Mouse (Mus musculus) myocyte (in vitro differentiated cells): Measurements from ENCODE around the gene Macrod1. TPM values are rescaled to one million over a fixed set of nuclear protein-coding genes. Genes with fewer than 3 reads are reported as not detected.

Source experiments
- H3K27me3 ChIP-seq: one replicate; pipeline ENCODE4 v1.6.1; 2011; ENCODE audit not compliant: control insufficient read depth, insufficient read depth, insufficient read length
- H3K36me3 ChIP-seq: one replicate; pipeline ENCODE4 v1.6.1; 2011; ENCODE audit not compliant: control insufficient read depth, insufficient read depth
- H3K4me2 ChIP-seq: one replicate; pipeline ENCODE4 v1.6.1; 2011; ENCODE audit warnings: low read depth, control low read depth
- H3K4me3 ChIP-seq: one replicate; pipeline ENCODE4 v1.5.1; 2011; ENCODE audit warnings: mild to moderate bottlenecking, control low read depth, moderate library complexity
- H3K79me2 ChIP-seq: one replicate; pipeline ENCODE4 v1.6.1; 2011; ENCODE audit not compliant: control insufficient read depth, insufficient read depth
- H3ac ChIP-seq: one replicate; pipeline ENCODE4 v1.6.1; 2011; ENCODE audit not compliant: control insufficient read depth, insufficient read length
- CEBPB ChIP-seq: IDR thresholded peaks from 2 replicates; pipeline ENCODE4 v1.6.1; 2011; ENCODE audit warnings: mild to moderate bottlenecking, moderate library complexity; ENCODE audit not compliant: poor library complexity, insufficient read depth, severe bottlenecking
- E2F4 ChIP-seq: IDR thresholded peaks from one replicate; pipeline ENCODE4 v1.6.1; 2011; ENCODE audit warnings: mild to moderate bottlenecking, control low read depth, moderate library complexity; ENCODE audit not compliant: insufficient read depth
- MAX ChIP-seq: IDR thresholded peaks from one replicate; pipeline ENCODE4 v1.6.1; 2011; ENCODE audit warnings: low read depth, mild to moderate bottlenecking, control low read depth
- MYOD1 ChIP-seq, 3 experiments: IDR thresholded peaks; one replicate each; pipeline ENCODE4 v1.6.1; 2011; ENCODE audit warnings: control low read depth in 2 of 3, low read depth in 2 of 3, mild to moderate bottlenecking in 2 of 3, moderate library complexity in 1 of 3; ENCODE audit not compliant: insufficient read length in 2 of 3, control insufficient read depth in 1 of 3
- MYOG ChIP-seq, 3 experiments: IDR thresholded peaks; one replicate each; pipeline ENCODE4 v1.6.1; 2011; ENCODE audit warnings: control low read depth in 2 of 3, low read depth in 2 of 3, mild to moderate bottlenecking in 2 of 3; ENCODE audit not compliant: insufficient read length in 2 of 3, control insufficient read depth in 1 of 3, insufficient read depth in 1 of 3
- POLR2A ChIP-seq: IDR thresholded peaks from one replicate; pipeline ENCODE4 v1.6.1; 2011; ENCODE audit warnings: low read depth, mild to moderate bottlenecking, control low read depth, moderate library complexity; ENCODE audit not compliant: insufficient read length
- POLR2AphosphoS2 ChIP-seq: IDR thresholded peaks from one replicate; pipeline ENCODE4 v1.6.1; 2011; ENCODE audit warnings: low read depth, control low read depth; ENCODE audit not compliant: insufficient read length
- REST ChIP-seq: IDR thresholded peaks from one replicate; pipeline ENCODE4 v1.6.1; 2011; ENCODE audit warnings: mild to moderate bottlenecking, control low read depth, moderate library complexity; ENCODE audit not compliant: insufficient read depth, insufficient read length
- SRF ChIP-seq: IDR thresholded peaks from one replicate; pipeline ENCODE4 v1.6.1; 2011; ENCODE audit warnings: low read depth; ENCODE audit not compliant: control insufficient read depth, insufficient read length
- TCF12 ChIP-seq: IDR thresholded peaks from one replicate; pipeline ENCODE4 v1.6.1; 2011; ENCODE audit warnings: mild to moderate bottlenecking, control low read depth; ENCODE audit not compliant: poor library complexity, insufficient read depth, severe bottlenecking
- TCF3 ChIP-seq: IDR thresholded peaks from one replicate; pipeline ENCODE4 v1.6.1; 2011; ENCODE audit warnings: low read depth, control low read depth; ENCODE audit not compliant: insufficient read length
- USF1 ChIP-seq: IDR thresholded peaks from one replicate; pipeline ENCODE4 v1.6.1; 2011; ENCODE audit warnings: low read depth, mild to moderate bottlenecking, control low read depth, moderate library complexity
- polyA plus RNA-seq: library from polyadenylated mRNA; unstranded; fragments of >200 nt; fragmentation: generic; extraction: Trizol; gene quantifications from one replicate; pipeline ENCODE4 v1.2.1, GENCODE M21; 2012; ENCODE audit warnings: missing spikeins

Gene Macrod1
- polyA plus RNA-seq, 1 experiment: 82.4 TPM

DNA sequence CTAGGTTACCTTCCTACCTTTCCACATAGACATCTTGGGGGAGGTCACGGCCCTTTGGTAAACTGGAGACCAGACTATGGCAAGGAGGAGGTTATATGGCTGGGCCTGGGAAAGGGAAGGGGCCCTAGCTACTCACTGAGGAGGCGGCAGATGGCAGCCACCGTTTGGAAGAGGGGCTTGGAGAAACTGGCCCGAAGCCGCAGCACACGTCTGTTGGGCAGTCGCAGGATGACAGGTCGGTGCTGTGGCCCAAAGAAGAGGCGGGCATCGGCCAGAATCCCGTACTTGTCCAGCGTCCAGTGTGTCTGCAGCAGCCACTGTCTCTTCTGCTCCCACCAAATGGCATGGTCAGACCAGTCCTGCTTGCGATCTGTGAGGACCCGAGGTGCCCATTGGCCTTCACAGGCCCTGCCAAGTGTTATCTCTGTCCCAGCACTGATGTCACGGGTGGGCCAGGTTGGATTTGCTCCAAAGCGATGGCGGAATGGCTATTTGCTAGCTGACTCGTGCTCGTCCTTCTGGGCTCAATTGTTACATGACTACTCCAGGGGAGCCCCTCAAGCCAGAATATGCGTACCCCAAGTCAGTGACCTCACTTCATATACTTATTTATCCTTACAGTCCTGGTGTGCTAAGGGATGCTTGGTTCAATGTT is 42.0 kb upstream of the Macrod1 start:
- Histone ChIP-seq H3ac (no peak overlapping the region), H3K4me3 (no peak overlapping the region), H3K4me2 (no peak overlapping the region), H3K27me3 (no peaks in the 10 kb centered on the region), H3K79me2 (no peaks in the 10 kb centered on the region), H3K36me3 (peaks cover under 1% of the 10 kb centered on the region)
- TF ChIP-seq SRF (no peak), TCF12 (no peak), MYOD1 (IDR thresholded peaks at IDR 0.05; ENCODE audit: control insufficient read depth in 1 of 3, insufficient read length in 2 of 3, low read depth in 2 of 3) (no peak), POLR2A (no peak), E2F4 (no peak), USF1 (no peak), TCF3 (no peak), MYOG (IDR thresholded peaks at IDR 0.05; ENCODE audit: control insufficient read depth in 1 of 3, insufficient read depth in 1 of 3, insufficient read length in 2 of 3, low read depth in 2 of 3) (no peak), CEBPB (no peak), POLR2AphosphoS2 (no peak), REST (no peak), MAX (no peak)

DNA sequence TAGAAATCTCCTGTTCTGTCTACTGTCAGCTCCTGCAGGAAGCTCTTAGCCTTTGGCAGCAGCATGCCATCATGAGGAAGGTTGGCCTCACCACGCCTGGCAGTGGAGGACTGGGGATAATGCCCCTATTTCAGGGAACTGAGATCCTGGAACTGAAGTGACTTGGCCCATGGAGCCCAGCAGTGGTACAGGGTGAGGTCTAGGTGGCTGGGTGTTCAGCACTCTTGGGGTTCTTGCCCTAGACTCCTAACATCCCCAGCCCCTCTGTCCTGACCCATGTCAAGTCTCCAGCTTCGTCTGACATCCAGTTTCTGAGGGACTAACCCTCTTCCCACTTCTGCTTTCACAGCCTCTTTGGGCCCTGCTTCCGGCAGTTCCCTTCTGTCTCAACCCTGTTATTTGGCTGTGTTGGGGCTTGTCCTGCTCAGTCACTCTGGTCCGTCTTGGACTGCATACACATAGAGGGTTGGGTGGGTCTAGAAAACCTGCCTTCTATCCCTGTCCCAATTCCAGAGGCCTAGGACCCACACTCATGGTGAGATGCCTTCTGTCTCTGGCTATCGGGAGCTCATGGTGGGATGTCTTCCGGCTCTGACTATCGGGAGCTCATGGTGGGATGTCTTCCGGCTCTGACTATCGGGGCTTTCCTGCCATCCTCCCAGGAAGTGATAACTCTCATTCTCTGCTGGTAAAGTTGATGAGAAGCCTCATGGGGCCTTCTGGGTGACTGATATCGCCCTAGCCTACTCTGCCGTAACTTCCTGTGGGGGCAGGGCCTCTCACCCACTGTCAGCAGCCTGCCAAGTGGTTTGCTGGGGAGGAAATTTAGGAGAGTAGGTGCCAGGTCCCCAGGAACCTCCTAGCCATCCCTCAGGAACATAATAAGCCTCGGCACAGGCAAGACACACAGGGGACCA is 38.8 kb upstream of the Macrod1 start:
- Histone ChIP-seq H3K4me2 (no peak overlapping the region), H3K79me2 (no peaks in the 10 kb centered on the region), H3K36me3 (peaks cover 30% of the 10 kb centered on the region), H3K4me3 (no peak overlapping the region), H3ac (no peak overlapping the region), H3K27me3 (no peaks in the 10 kb centered on the region)
- TF ChIP-seq POLR2AphosphoS2: no peak

- Histone ChIP-seq H3K27me3 (no peaks in the 10 kb centered on the region), H3K79me2 (no peaks in the 10 kb centered on the region), H3ac (no peak overlapping the region), H3K4me3 (no peak overlapping the region), H3K36me3 (peaks cover 37% of the 10 kb centered on the region), H3K4me2 (no peak overlapping the region)
- TF ChIP-seq REST: no peak
- TF ChIP-seq POLR2A: no peak
- TF ChIP-seq CEBPB: no peak
- no peak for TF ChIP-seq SRF
- no peak for TF ChIP-seq USF1
- TF ChIP-seq TCF3: no peak
- TF ChIP-seq MYOD1 (IDR thresholded peaks at IDR 0.05; ENCODE audit: control insufficient read depth in 1 of 3, insufficient read length in 2 of 3, low read depth in 2 of 3): no peak
- TF ChIP-seq TCF12: no peak
- TF ChIP-seq MYOG (IDR thresholded peaks at IDR 0.05; ENCODE audit: control insufficient read depth in 1 of 3, insufficient read depth in 1 of 3, insufficient read length in 2 of 3, low read depth in 2 of 3): no peak
- TF ChIP-seq E2F4: no peak
- TF ChIP-seq MAX: no peak
- no peak for TF ChIP-seq POLR2AphosphoS2
Measured at GRCm38 (mm10) chr19:7018546-7018945, 38.1 kb upstream of the Macrod1 start.

DNA sequence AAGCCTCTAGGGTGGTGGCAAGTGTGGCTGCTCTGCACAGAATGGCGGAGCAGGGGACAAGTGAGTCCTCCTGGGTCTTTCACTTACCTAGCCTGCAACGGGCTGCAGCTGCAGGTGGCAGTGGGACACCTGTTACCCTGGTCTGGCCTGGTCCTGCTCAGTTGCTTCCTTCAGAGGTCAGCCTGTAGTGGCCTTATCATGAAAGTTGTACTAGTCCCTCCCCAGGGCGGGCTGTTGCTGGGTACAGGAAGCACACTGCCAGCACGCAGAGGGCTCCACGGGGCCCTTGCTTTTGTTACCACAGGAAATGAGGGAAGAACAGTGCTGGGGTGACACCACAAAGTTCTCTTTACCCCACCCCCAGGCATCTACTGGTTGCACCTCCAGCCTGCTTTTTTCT is 37.4 kb upstream of the Macrod1 start, which contains the start of gene Fermt3:
Fermt3 (minus strand) TSS at position 279 of the 400 bp plus-strand sequence.
- Histone ChIP-seq H3ac (no peak within 1 kb of the TSS), H3K27me3 (no peaks in the 10 kb centered on the region), H3K79me2 (no peaks in the 10 kb centered on the region), H3K4me3 (no peak within 1 kb of the TSS), H3K36me3 (peaks cover 41% of the 10 kb centered on the region), H3K4me2 (no peak within 1 kb of the TSS)
- TF ChIP-seq POLR2AphosphoS2: peak; percentile 60
- TF ChIP-seq TCF3: no peak
- no peak for TF ChIP-seq USF1
- no peak for TF ChIP-seq E2F4
- TF ChIP-seq MAX: no peak
- no peak for TF ChIP-seq REST
- TF ChIP-seq MYOG (IDR thresholded peaks at IDR 0.05; ENCODE audit: control insufficient read depth in 1 of 3, insufficient read depth in 1 of 3, insufficient read length in 2 of 3, low read depth in 2 of 3): no peak

DNA sequence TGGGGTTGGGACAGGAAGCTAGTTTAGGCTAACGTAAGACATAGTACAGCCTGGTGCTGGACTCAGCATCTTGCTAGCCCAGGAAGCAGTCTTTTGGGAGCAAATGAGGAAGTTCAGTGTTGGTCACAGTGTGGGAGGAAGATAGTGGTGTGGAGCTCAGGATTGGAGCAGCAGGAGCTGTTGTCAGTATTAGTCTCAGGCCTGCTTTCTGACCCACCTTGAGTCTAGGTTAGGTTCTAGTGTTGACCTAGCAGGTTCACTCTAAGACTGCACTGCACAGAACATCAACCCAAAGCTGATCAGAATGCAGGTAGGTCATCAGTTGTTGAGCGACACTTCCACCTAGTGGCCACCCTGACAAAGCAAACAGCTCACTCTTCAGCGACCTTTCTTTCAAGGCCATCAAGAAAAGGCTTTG is 36.4 kb upstream of the Macrod1 start:
- Histone ChIP-seq H3K36me3 (peaks cover 48% of the 10 kb centered on the region), H3ac (no peak overlapping the region), H3K79me2 (no peaks in the 10 kb centered on the region), H3K4me3 (no peak overlapping the region), H3K27me3 (no peaks in the 10 kb centered on the region), H3K4me2 (no peak overlapping the region)
- no peak for TF ChIP-seq TCF12
- no peak for TF ChIP-seq REST
- no peak for TF ChIP-seq POLR2A
- no peak for TF ChIP-seq CEBPB
- TF ChIP-seq POLR2AphosphoS2: no peak
- TF ChIP-seq MYOG (IDR thresholded peaks at IDR 0.05; ENCODE audit: control insufficient read depth in 1 of 3, insufficient read depth in 1 of 3, insufficient read length in 2 of 3, low read depth in 2 of 3): no peak
- no peak for TF ChIP-seq SRF
- no peak for TF ChIP-seq MYOD1 (IDR thresholded peaks at IDR 0.05; ENCODE audit: control insufficient read depth in 1 of 3, insufficient read length in 2 of 3, low read depth in 2 of 3)
- no peak for TF ChIP-seq MAX
- no peak for TF ChIP-seq E2F4
- TF ChIP-seq TCF3: no peak
- no peak for TF ChIP-seq USF1
